Mouse (Mus musculus): ENCODE measurements around the gene Cluh. TPM values are rescaled to one million over a fixed set of nuclear protein-coding genes. Genes with fewer than 3 reads are reported as not detected.

Gene Cluh
- total RNA-seq, 2 experiments from 2014 or later, result 68.8 to 72.7 TPM

DNA sequence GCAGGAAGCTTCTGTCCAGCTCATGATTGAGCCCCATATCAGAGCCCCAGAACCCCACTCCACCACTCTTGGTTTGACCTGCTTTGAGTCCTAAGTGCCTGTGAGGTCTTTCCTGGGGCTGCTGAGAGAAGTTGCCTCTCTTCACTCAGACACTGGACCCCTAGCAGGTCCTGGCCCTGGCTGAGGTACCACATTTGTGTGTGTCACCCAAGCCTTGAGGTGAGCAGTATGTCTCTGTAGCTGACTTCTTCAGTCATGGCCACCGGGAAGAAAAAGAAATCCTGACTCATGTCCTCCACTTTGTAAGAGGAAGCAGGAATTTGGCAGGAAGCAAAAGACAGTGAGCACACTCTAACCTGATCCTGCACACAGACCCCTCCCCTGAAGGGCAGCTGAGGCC, 9.7 kb upstream of the Cluh start:
- no peak for DNase-seq (ENCODE audit: low spot score in 2 of 2)

DNA sequence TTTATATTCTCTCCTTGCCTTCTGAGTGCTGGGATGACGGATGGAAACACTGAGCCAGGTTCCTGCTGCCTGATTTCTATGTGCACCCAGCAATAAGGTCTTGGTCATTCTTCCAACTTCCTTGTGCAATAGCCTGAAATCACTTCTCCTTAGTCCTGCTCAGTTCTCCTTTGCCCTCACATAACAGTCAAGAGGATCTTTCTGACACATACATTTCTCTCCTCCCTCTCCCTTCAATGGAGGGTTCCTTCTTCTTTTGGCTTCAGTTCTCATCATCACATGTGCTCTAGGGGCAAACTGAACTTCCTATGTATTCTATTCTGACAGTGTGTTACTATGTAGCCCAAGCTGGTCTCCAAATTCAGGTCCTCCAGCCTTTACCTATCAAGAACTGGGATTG, 1.3 kb upstream of the Cluh start:
- DNase-seq (ENCODE audit: low spot score in 2 of 2), result no peak

DNA sequence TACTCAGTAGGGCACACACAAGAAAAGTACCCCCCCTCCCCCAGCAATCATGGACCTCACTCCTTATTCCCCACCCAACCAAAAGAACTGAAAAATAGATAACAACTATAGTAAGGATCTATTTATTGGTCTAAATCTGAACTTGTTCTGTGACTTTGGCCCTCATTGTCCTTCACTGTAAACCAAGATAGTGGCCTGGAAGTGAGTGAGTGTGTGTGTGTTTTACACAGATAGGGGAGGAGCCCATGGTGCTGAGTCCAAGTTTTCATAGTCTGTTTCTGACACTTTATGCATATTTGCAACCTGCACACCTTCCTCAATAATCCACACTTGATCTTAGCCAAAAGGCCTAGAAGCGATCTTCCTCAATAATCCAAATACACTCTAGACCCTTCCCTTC, 619 bp upstream of the Cluh start:
- no peak for DNase-seq (ENCODE audit: low spot score in 2 of 2)

DNA sequence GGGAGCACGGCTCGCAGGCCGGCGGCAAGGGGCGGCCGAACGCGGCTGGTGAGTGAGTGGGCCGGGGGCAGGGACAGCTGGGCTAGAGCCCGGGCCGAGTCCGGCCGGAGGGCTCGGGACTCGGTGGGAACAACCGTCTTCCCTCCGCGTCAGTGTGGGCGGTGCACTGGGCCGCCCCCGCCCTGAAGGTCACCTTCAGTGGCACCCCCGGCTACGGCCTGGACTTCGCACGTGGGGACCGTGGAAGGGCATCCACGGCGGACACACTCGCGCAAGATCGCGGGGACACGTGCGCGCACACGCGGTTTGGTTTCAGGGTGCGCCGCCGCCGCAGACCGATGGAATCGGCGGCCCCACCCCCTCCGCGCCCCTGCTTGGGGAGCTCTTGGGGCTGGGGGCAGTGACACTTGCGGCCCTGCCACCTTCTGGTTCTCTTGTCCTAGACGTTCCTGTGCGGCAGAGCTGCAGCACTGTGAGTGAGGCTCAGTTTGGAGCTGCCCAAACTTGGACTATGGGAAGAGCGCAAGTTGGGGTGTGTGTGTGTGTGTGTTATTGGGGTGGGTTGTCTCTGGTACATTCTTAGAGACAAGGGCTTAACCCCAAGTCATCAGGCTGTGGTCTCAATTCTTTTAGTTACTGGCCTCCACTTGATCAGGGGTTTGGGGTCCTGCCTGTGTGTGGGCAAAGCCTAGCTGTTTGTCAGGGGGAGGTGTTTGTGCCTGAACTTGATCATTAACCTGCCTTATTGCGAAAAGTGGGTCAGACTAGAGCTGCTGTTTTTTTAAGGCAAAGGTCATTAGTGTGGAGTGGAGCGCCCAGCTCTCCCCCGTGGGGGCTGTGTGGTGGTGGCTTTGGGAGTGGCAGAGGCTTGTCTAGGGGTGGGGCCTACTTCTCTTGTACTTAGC, 604 bp downstream of the Cluh start:
- DNase-seq (ENCODE audit: low spot score in 2 of 2), result no peak

DNA sequence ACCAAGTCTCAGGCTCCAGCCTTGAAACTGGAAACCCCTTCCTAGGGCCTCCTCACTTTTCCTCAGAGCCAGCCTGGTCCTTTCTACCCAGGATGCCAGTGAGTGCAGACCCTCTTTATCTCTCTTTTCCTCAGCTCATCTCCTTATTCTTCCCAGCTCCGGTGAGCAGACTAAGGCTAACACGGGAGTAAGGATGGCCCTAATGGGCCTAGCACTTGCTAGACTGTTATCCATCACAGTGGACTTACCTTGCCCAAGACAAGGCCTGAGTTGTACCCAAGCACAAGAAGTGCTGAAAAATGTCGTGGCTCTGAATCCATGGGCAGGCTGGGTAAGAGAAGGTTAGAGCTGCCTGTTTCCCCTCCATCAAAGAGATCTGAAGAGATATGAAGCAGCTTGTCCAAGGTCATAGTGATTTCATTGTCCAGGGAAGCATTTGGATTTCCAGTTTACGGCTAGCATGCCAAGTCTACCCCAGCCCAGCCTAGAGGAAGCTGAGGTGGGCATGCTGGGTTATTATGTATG, 1.3 kb downstream of the Cluh start:
- no peak for DNase-seq (ENCODE audit: low spot score in 2 of 2)

DNA sequence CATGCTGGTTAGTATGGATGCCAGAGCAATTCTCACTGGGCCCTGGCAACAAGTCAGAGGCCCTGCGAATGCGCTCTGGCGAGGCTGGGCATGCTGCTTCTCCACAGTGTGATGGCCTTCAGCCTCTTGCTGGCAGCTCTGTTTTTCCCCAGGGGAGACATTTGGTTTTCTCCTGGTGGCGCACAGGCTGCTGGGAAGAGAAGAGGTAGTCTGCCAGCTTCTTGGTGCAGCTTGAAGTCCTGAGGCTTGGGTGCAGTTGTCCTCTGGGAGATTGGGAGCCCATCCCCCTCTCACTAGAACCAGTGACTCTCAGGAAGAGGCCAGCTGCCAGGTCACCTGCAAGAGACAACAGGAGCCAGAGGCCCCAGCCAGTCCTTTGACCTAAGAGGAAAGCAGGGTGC, 3.5 kb downstream of the Cluh start:
- DNase-seq (ENCODE audit: low spot score in 2 of 2), result peak in 1 of 2 experiments; percentile 53

DNA sequence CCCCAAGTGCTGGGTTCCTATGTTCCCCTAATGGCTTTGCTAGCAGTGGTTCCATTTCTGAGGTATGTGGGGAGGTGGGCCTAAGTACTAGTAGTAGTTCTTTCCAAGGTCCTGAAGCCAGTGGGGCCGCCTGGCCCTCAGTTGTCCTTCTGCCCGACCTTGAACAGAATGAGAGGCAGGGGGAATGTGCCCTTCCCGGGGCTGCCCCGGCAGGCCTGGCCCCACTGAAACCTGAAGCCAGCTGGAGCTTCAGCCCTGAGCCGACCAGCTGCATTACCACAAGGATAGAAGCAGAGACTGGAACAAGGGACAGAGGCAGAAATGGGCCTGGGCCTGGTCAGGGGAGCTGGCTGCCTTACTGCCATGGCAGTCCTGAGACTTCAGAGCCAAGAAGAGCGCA, 4.1 kb downstream of the Cluh start:
- no peak for DNase-seq (ENCODE audit: low spot score in 2 of 2)

DNA sequence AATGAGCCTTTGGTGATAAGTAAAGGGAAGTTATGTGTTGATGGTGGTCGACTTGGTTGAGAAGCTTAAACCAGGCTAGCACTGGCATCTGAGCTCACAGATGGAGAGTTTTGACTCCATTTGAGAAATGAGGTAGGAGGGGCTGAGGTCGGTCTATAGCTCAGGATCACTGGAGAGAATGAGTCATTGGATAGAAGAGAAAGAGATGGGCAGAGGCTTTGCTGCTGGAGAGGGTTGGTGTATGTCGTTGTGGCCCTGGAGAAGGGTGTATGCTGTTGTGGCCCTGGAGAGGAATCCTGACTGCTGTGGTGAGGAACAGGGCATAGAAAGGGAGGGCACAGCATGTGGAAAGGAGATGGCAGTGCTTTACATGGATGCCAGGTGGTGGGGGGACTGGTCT, 6.6 kb downstream of the Cluh start:
- no peak for DNase-seq (ENCODE audit: low spot score in 2 of 2)

DNA sequence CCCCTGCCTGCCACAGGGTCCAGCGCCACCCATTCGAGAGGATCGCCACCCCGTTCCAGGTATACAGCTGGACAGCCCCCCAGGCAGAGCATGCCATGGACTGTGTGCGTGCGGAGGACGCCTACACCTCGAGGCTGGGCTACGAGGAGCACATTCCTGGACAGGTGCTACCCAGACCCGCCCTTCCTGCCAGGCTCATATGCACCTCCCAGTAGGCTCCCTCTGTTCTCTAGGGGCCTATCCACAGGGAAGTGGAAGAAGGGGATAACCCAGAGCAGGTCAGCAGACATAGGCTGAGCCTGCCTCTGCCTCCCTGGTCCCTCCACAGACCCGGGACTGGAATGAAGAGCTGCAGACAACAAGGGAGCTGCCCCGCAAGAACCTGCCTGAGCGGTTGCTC, 11.0 kb downstream of the Cluh start:
- no peak for DNase-seq (ENCODE audit: low spot score in 2 of 2)

DNA sequence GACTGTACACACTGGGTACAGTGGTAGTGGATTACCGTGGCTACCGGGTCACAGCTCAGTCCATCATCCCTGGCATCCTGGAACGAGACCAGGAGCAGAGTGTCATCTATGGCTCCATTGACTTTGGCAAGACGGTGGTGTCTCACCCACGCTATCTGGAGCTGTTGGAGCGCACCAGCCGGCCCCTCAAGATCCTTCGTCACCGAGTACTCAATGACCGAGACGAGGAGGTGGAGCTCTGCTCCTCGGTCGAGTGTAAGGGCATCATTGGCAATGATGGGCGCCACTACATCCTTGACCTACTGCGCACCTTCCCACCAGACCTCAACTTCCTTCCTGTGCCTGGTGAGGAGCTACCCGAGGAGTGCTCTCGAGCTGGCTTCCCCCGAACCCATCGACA, 12.3 kb downstream of the Cluh start:
- DNase-seq (ENCODE audit: low spot score in 2 of 2), result no peak

DNA sequence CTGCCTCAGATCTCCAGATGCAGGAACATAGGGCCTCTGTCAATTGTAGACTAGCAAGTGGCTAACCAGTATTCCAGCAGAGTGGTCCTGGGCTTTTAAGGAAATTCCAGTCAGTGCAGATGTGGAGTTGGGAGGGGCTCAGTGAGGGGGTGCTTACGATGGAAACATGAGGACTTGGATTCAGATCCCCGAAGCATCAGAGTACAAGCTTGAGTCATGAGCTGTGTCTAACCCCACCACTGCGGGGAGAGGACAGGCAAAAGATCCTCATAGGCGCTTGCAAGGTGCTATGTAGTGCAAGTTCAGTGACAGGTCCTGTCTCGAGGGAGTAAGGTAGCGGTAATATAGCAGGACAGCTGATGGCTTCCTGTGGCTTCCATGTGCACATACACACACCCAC, 12.9 kb downstream of the Cluh start:
- DNase-seq (ENCODE audit: low spot score in 2 of 2), result no peak

DNA sequence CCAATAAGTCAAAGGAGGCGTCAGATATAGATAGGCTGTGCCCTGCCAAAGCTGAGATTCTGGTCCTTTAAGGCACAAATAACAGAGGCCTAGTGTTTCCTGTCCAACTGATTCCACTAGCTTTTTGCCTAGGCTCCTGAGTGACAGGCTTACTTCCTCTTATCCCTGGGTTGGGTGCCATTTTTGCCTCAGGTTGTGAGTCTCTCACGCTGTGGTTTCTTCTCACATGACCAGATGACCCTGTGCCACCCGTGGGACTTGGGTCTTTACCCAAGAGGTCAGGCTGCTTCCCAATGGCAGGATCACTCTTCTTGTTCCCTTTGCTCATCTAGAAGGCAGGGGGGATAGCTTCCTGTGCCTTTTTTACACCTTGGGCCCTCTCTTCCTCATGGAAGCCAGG, 15.0 kb downstream of the Cluh start:
- no peak for DNase-seq (ENCODE audit: low spot score in 2 of 2)

DNA sequence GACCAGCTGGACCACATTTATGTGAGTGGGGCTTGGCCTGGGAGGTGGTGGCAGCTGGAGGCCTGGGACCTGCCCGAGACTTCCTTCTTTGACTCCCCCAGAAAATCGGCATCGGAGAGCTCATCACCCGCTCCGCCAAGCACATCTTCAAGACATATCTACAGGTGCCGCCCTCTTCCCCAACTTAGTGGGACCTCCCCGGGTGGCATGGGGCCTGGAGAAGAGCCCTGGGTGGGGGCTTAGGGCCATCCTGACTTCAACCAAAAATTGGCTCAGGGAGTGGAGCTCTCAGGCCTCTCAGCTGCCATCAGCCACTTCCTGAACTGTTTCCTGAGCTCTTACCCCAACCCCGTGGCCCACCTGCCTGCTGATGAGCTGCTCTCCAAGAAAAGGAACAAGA, 15.6 kb downstream of the Cluh start:
- no peak for DNase-seq (ENCODE audit: low spot score in 2 of 2)

DNA sequence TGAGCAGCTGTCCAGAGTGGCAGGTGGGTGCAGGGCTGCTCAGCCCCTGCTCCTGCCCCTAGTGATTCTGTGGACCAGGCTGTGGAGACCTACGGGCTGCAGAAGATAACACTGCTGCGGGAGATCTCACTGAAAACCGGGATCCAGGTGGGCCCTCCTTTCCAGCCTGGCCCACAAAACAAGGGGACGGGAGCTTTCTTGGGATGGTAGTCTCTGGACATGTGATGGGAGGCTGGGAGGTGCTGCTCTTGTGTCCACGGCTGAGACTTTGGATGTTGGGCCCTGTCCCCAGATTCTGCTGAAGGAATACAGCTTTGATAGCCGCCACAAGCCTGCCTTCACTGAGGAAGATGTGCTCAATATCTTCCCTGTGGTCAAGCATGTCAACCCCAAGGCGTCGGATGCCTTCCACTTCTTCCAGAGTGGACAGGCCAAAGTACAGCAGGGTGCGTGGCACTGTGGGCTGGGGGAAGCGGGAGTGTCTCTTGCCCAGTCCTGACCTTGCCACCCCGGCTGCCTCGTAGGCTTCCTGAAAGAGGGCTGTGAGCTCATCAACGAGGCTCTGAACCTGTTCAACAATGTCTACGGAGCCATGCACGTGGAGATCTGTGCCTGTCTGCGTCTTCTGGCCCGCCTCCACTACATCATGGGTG, 16.5 kb downstream of the Cluh start:
- DNase-seq (ENCODE audit: low spot score in 2 of 2), result no peak

DNA sequence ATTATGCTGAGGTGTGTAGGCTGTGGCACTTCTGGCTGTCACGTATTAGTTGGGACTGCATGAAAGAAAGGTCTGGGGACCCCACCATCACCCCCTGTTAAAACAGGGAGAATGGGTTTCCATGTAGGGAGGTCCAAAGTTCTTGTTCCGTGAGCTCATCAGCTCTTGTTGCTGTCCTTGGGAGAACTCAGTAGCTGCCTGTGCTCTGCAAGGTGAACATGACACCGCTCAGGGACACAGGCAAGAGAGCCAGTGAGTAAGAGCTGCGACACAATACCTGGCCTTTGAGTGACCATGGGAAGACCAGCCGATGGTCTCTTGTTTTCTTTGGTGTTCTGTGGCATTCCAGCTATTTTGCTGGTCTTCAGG, 17.0 kb downstream of the Cluh start:
- no peak for DNase-seq (ENCODE audit: low spot score in 2 of 2)

DNA sequence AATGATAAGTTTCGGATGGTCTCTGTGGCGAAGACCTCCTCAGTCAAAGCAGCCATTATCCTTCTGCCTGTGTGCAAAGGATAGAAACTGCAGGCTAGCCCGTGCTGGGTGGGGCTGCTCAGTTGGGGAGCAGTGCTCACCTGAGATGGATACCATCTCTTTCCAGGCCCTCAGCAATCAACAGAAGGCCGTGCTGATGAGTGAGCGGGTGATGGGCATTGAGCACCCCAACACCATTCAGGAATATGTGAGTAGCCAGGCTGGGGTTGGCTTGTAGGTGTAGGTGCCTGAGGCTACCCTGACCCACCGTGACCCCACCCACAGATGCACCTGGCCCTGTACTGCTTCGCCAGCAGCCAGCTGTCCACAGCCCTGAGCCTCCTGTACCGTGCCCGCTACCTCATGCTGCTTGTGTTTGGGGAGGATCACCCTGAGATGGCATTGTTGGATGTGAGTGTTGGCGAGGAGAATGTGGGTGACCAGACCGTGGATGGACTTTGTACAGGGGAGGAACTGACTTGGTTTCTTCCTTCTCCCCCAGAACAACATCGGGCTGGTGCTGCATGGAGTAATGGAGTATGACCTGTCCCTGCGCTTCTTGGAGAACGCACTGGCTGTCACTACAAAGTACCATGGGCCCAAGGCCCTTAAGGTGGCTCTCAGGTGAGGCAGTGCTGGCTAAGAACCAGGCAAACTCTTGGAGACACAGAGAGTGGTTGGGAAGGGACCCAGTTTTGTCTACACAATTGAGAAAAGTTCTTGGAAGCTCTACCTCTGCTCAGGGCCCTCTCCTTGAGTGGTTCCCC, 17.7 kb downstream of the Cluh start:
- no peak for DNase-seq (ENCODE audit: low spot score in 2 of 2)

DNA sequence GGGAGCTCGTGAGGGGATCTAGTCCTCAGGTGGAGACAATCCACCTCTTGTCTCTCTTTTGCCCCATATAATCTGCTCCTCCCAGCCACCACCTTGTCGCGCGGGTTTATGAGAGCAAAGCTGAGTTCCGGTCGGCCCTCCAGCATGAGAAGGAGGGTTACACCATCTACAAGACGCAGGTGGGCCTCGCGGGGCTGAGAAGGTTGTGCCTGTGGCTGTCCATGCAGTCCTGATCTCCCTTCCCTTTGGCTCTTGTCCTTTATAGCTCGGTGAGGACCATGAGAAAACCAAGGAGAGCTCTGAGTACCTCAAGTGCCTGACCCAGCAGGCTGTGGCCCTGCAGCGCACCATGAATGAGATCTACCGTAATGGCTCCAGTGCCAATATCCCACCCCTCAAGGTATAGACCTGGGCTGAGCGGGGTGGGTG, 18.3 kb downstream of the Cluh start:
- no peak for DNase-seq (ENCODE audit: low spot score in 2 of 2)

DNA sequence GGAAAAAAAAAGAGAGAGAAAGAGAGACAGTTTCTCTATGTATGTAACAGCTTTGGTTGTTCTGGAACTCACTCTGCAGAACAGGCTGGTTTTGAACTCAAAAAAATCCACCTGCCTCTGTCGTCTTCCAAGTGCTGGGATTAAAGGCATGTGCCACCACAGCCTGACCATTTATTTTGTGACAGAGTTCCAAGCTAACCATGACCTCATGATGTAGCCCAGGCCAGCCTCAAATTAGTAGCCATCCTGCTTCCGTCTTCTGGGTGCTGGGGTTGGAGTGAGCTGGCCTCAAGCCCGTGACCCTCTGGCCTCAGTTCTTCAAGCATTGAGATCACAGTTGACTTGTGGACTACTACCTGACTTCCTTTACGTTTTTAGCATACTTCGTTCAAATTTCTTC, 19.2 kb downstream of the Cluh start:
- DNase-seq (ENCODE audit: low spot score in 2 of 2), result no peak

DNA sequence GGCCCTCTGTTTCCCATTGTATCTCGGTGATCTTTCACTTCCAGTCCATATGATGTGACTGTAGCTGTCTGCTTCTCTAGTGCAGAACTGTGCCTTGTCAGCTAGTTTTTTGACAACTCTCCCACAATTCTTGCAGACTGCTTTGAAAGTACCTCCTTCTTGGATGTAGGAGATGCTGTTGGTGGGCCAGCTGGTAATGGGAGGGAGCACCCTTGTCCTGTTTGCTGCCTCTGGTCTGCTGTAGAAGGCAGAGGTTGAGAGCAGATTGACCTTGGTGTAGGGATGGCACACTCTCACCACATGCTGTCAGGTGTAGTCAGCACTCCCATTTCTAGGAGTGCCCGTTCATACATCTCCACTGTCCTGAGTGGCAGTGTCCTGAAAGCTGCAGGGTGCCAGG, 19.7 kb downstream of the Cluh start:
- no peak for DNase-seq (ENCODE audit: low spot score in 2 of 2)

DNA sequence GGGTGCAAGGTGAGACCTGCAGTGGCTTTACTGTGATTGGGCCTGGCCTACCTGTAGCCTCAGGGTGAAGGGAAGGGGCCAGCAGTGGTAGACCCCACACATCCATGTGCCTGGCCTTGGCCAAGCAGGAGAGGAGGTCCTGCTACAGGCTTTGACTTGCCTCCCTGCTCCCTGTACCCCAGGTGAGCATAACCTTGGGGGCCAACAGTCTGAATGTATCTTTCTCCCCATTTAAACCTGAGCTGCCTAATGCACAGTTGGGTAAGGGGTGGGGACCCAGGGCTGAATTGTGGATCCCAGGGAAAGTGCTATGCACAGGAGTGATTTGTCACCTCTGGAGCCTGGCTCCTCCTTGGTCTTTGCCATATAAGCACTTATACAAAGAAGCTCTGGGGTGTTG, 20.9 kb downstream of the Cluh start:
- no peak for DNase-seq (ENCODE audit: low spot score in 2 of 2)

DNA sequence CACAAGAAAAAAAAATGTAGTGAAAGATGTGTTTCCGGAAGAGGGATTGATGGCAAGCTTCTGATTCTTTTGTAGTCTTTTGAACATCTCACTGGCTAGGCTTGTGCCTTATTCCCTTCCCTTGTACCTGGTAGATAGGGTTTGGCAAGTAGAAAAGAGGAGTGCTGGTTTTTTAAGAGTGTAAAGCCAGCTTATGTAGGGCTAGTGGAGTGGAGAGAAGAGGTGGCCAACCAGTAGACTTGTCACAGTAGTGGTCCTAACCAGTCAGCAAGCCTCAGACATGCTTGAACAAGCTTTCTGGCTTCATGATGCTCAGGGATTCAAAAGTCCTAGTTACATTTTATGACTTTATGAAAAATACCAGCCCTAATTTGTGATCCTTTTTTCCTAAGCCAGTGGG, 21.7 kb downstream of the Cluh start:
- DNase-seq (ENCODE audit: low spot score in 2 of 2), result no peak

DNA sequence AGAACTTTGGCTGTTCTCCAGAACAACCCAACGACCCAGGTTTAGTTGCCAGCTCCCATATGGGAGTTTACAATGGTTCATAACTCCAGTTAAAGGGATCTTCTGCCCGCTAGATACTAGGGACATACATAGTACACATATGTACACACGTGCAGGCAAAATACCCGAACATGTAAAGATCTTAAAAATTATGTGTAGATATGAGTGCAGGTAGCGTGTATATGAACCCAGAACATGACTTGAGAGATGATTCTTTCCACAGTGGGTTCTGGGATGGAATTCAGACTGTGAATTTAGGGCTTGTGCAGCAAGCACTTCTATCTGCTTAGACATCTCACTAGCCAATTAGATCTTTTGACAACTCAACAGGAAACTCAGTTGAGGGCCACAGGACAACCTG, 22.5 kb downstream of the Cluh start:
- no peak for DNase-seq (ENCODE audit: low spot score in 2 of 2)

Data from layer of hippocampus, postnatal 14 days (tissue).